Mouse (Mus musculus) kidney, postnatal 36 days (tissue): ENCODE measurements around the gene Qpctl.

Source experiments
- DNase-seq, 2 experiments: peaks; one replicate each; pipeline ENCODE4 v3.0.0; 2021 to 2022; ENCODE audit warnings: mixed read lengths in 2 of 2

Qpctl gene

DNA sequence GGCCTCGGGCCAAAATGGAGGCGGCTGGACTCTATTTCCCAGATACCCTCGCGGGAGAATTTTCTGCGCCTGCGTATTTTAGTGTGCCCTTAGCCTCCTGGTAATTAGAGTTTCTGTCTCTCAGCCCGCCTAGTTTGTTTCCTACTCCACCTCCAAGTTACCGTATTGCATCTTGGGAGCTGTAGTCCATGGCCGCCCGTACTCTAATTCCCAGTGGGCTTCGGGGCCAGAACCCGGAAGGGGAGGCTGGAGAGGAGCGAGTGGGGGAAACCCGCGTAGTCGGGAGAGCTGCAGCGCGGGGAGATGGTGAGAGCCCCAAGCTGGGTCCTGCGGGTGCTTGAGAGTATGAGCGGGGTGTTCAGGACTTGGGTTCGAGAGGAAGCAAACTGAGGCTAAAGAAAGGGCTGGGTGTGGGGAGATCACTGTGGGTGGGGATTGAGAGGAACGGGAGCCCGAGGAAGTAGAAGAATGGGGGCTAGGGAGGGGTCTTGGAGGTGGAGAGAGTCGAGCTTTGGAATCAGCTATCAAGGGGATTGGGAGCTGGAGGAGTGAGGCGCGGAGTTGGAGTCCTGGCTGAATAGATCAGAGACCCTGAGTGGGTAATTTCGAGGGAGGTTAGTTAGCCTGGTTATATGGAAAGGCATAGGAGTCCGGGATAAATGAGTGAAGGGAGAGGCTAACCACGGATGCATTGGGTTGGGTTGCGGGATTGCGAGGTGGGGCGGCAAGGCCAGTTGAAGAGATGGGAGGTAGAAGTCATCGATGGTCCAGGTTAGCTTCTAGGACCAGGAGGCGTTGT lies 29.3 kb downstream of the Qpctl start, which contains the start of gene Fbxo46:
Gene Fbxo46, plus strand, starts transcription at position 229 of the 799 bp plus-strand sequence.
- peak; percentile 93 to 97 for DNase-seq

DNA sequence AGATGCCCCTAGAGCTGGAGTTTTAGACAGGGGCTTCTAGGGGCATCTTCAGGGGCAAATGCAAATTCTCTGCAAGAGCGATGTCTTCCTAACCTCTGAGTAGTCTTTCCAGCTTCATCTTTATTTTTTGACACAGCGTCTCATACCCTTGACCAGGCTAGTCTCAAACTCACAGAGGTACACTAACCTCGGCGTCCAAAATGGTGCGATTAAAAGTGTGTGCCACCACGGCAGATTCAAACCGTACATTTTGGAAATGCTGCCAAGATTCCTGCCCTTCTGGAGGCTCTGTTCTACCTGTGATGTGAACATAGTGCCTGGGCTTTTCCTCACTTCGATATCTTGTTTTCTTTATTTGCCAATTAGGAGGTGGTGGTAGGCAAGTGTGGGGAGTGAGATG lies 30.0 kb downstream of the Qpctl start:
- DNase-seq, result no peak

DNA sequence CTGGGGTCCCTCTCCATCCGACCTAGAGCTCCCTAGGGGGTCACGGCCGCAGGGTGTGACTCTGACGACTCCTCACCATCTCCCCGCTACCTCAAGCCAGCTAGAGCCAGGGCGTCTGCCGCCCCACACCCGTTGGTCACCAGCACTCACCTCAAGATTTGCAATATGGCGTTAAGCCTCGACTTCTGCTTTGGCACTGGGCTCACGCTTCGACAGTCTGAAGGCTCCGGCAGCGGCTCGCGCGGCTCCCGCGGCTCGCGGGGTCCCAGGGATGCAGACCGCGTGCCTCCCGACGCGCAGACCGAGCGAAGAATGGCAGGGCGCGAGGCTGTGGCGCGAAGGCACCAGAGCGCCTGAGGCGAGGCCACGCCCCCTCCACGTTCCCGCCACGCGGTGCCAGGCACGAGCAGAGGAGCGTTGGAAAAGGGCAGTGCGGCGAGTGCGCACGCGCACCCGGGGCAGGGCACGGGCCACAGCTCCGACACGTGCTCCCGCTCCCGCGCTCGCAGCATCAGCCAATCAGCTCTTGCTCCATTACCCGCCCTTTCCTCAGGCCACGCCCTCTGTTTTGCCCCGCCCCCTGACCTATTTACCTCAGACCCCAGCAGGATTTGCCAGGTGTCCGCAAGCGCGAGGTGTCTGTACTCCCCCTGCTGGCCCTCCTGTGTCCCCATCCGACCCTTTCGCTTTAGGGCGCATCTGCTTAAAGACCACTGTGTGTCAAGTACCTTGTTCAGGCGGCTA lies 30.9 kb downstream of the Qpctl start, which contains the start of gene Gm4969:
Gene Gm4969, minus strand, starts transcription at position 341 of the 744 bp plus-strand sequence.
- peak; percentile 62 to 72 for DNase-seq

DNA sequence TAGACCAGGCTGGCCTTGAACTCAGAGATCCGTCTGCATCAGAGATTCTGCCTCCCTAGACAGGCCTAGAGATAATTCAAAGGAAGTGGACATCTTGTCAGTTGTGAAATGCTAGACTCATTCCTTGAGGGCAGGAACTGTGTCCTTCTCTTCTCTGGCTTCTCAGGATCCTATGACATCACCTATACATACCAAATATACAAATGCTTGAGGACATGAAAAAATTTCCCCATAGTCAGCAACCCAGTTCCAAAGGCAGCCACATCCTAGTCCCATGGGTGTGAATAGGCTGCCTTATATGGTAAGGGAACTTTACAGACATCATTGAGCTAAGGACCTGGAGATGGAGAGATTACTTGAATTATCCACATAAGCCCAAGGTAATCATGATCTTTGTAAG lies 39.5 kb downstream of the Qpctl start:
- DNase-seq, result no peak

DNA sequence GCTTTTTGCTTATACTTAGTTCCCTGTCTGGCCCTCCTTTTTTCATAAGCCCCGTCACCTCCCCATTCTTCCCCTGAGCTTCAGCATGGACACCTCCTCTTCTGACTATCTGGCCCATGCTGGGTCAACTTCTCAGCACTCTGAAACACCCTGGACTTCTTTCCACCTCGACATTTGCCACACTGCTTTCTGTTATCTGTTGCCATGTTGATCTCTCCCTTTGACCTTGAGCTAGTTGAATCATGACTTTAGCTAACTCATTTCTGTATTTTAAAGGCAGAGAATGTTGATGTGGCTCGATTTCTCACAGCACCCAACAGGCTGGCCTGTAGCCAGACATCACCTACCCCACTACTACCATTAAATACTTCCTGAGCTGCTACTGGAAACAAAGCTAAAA lies 41.7 kb downstream of the Qpctl start:
- DNase-seq, result no peak

DNA sequence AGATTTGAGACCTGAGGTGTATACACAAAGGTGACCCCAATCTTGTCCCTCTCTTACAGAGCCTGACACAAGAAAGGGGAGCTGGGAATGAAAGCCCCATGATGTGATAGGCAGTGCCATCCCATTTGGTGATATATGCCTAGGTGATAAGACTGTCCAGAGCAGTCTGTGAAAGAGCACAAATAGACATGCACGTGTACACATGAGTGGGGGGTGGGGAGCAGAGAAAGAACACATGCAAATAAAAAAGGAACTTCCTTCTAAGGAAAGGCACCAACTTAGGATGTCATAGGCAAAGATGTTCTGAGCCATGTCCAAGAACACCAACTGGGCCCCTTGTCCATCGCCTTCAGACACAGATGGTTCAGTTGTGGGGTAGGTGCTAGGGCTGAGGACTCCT lies 44.6 kb downstream of the Qpctl start:
- no peak for DNase-seq

DNA sequence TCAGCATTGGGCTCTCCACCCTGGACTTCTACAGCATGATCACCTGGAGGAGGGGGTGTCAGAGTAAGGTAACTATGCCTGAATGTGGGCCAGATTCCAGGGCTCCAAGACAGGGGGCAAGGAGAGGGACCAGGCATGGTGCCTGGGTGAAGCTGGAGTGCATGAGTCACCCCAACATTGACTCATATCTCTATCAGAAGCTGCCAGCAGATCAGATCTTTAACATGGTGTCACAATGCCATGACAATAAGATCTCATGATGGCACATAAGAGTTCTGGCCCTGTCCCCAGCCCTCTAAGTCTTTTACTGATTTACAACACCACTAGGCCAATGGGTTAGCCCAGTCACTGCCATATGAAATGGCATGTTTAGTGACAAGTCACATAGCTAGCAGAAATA lies 45.4 kb downstream of the Qpctl start:
- no peak for DNase-seq

DNA sequence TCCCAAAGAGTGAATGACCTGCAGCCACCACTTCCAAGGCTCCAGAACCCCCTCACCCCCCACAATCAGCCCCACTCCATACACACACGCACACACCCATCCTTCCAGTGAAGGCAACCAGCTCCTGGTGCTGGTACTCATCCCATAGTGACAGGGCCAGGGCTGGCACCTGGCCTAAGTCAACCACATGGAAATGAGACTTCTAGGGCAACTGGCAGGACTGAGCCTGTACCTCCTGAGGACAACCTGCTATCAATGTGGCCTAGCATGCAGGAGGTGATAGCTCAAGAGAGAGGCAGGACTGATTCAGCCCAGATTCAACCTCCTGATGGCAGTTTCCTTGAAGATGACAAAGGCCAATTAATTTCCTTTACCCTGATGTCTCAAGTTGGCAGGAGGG lies 48.8 kb downstream of the Qpctl start:
- no peak for DNase-seq

DNA sequence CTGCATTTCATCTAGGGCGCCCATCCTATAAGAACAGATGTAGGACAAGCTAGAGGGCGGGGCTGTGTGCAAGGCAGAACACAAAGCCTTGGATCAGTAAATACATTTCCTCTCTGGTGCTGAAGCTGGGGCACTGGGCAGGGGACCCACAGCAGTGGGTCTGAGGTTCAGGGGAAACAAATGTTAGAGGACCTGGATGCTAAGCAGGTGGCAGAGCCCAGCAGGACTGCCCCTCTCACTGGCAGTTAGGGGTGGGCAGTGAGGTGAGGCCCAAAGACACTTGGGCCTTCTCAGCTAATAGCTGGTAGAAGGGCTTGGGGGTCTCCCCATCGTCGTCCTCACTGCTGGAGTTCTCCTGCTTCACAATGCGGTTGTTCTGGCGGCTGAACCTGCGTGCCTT lies 50.3 kb downstream of the Qpctl start:
- no peak for DNase-seq

DNA sequence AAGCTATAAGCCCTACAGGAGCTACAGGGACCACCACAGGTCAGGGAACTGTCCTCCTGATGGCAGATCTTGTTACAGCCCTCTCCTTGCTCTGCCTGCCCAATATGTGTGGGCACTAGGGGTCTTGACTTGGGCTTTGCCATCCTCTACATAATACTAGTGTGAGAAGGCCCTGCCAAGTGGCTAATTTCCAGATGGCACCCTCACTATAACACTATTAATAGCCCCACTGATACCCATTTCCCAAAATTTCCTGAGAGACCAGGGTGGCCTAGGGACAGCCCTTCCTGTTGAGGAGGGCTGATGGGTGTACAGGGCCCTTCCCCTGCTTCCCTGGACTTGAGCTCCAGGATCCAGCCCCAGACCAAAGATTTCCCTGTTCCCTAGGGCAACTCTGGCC lies 51.2 kb downstream of the Qpctl start:
- DNase-seq, result no peak

DNA sequence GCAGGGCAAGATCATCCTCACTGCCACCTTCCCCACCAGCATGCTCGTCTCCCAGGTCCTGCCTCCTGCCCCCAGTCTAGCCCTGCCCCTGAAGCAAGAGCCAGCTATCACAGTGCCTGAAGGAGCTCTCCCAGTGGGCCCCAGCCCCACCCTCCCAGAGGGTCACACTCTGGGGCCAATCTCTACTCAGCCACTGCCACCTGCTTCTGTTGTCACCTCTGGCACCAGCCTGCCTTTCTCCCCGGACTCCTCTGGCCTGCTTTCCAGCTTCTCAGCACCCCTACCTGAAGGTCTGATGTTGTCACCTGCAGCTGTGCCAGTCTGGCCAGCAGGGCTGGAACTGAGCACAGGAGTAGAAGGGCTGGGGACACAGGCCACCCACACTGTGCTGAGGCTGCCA lies 51.9 kb downstream of the Qpctl start:
- no peak for DNase-seq

DNA sequence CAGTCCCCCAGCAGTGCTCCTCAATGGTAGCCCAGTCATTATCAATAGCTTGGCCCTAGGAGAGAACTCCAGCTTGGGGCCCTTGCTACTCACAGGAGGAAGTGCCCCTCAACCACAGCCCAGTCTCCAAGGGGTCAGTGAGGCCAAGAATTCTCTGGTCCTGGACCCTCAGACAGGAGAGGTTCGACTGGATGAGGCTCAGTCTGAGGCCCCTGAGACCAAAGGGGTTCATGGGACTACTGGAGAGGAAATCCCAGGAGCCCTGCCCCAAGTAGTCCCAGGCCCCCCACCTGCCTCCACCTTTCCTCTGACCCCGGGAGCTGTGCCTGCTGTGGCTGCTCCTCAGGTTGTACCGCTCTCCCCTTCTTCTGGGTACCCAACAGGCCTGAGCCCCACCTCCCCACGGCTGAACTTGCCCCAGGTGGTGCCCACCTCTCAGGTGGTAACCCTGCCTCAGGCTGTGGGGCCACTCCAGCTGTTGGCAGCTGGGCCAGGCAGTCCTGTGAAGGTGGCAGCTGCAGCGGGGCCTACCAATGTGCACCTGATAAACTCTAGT lies 52.6 kb downstream of the Qpctl start:
- DNase-seq, result no peak

DNA sequence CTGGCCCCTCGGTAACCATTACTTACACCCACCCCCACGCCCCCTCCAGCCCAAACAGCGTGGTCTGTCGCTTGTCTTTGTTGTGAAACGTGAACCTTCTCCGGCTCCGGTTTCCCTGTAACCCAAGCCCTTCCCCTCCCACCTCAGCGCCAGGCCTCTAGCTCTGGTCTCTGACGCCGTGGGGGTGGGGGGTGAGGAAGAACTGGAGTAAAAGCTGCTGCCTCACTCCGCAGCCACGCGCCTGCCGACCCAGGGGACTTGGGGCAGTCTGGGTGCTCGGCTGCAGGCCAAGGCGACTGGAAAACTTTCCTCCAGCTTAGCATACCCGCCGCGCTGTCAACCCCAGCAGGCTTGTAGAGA lies 53.4 kb downstream of the Qpctl start:
- DNase-seq, result peak; percentile 57 to 81

DNA sequence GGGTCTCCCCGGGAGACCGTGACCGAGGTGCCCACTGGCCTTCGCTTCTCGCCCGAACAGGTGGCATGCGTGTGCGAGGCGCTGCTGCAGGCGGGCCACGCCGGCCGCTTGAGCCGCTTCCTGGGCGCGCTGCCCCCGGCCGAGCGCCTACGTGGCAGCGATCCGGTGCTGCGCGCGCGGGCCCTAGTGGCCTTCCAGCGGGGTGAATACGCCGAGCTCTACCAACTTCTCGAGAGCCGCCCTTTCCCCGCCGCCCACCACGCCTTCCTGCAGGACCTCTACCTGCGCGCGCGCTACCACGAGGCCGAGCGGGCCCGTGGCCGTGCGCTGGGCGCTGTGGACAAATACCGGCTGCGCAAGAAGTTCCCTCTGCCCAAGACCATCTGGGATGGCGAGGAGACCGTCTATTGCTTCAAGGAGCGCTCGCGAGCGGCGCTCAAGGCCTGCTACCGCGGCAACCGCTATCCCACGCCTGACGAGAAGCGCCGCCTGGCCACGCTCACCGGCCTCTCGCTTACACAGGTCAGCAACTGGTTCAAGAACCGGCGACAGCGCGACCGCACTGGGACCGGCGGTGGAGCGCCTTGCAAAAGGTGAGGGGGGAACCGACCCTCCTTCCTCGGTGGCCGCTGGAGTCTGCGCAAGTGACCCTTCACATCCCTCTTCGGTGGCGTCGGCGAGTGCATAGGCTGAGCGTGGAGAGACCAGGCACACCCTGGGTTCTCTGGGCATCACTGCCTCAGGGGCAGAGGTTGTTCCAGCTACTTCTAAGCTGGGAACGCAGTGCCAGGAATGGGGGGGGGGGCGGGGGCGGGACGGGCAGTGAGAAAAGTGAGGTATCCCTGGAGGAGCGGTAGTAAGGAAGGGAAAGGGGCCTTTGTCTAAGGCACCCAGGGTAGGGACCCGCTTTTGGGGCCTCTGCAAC lies 54.0 kb downstream of the Qpctl start:
- DNase-seq, result peak; percentile 43 to 74

DNA sequence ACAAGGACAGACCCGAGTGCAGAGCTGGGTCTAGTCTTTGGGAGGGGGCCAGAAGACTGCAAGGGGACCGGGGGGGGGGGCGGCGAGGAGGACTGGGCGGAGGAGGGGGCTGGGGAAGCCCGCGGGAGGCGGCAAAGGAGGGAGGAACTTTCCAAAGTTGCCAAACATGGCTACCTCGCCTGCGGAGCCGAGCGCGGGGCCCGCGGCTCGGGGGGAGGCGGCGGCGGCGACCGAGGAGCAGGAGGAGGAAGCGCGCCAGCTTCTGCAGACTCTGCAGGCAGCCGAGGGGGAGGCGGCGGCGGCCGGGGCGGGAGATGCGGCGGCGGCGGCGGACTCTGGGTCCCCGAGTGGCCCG lies 54.6 kb downstream of the Qpctl start, which contains the start of gene Six5:
Gene Six5, plus strand, starts transcription at position 124 of the 355 bp plus-strand sequence.
- peak; percentile 42 to 74 for DNase-seq

DNA sequence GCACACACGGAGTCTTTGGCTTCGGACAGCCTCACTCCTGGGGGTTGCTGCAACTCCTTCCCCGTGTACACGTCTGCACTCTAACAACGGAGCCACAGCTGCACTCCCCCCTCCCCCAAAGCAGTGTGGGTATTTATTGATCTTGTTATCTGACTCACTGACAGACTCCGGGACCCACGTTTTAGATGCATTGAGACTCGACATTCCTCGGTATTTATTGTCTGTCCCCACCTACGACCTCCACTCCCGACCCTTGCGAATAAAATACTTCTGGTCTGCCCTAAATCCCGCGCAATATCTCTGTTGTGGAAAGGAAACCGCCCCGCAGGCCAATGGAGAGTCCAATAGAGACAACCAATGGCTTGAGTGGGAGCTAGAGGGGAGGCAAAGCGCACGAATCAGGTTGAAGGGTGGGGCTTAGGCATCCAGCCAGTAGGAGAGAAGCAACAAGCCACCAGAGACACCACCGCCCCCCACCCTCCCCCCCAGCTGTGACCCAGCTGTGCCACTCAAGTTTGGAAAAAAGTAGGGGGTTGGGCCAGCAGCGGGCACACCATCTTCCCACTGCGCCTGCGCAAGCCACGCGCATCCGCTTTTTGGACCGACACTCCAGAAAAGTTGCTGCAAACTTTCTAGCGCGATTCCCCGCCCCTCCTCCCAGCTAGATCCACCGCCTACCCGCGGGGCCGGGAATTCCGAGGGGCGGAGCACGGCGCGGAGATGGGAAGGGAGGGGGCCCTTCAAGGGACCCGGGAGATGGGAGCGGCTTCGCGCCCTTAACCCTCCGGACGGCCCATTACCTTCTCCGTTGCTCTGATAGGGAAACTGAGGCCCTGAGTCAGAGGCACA lies 55.3 kb downstream of the Qpctl start:
- peak; percentile 98 to 99 for DNase-seq

DNA sequence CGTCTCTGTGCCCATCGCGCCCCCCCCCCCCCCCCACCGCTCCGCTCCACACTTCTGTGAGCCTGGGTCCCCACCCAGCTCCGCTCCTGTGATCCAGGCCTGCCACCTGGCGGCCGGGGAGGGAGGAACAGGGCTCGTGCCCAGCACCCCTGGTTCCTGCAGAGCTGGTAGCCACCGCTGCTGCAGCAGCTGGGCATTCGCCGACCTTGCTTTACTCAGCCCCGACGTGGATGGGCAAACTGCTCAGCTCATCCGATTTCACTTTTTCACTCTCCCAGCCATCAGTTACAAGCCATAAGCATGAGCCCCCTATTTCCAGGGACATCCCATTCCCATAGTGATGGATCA lies 55.9 kb downstream of the Qpctl start:
- peak; percentile 88 to 94 for DNase-seq

DNA sequence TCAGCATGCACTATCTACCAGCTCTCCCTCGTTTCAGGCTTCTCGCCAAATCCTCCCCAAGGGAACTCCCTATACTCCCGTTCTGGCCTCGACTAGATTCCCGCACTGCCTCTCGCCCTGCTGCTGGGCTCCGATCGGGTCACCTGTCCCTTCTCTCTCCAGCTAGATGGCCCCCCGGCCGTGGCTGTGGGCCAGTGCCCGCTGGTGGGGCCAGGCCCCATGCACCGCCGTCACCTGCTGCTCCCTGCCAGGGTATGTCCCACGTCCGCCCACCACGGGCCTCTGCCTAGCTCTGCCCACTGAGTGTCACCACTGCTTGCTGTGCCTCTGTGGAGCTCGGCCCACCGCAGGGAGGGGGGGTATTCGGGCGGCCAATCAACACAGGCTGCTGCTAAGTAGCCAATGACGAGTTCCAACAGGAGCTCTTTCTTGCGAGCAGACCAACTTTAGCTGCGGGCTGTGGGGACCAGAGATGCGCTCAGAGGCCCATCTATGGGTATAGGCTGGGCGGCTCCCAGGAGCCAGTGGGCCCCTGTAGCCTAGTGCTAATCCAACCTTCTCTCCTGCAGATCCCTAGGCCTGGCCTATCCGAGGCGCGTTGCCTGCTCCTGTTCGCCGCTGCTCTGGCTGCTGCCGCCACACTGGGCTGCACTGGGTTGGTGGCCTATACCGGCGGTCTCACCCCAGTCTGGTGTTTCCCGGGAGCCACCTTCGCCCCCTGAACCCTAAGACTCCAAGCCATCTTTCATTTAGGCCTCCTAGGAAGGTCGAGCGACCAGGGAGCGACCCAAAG lies 56.5 kb downstream of the Qpctl start:
- DNase-seq, result peak; percentile 62 to 70

DNA sequence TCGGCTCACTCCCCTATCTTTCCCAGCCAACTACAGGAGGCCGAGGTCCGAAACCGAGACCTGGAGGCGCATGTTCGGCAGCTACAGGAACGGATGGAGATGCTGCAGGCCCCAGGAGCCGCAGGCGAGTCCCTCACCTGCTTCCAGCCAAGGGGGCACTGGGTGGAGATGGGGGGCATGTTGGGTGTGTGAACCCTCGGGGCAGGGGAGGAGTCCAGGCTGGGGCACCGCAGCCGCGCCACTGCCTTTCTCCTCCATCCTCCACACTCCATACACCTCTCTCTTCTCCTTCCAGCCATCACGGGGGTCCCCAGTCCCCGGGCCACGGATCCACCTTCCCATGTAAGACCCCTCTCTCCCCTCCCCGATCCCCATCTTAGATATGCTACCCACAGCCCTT lies 57.2 kb downstream of the Qpctl start:
- no peak for DNase-seq
